Mouse (Mus musculus): Measurements from ENCODE around the gene Gm10591.
"Not testable (repeated sequence)": the region's sequence is repeated elsewhere in the genome, so short reads cannot be mapped to it uniquely, and the experiment has no call there.

The Gm10591 gene

GRCm38 (mm10) chr4:42611895-42612294, at the start of gene Gm10591:
Gm10591 (plus strand) TSS chr4:42612195.
- not testable (repeated sequence) for DNase-seq

GRCm38 (mm10) chr4:42629419-42629818, 17.4 kb downstream of the Gm10591 start, which contains the start of gene Gm2564:
Gm2564 (plus strand) TSS chr4:42629719.
- DNase-seq: not testable (repeated sequence)

- not testable (repeated sequence) for DNase-seq
Measured at GRCm38 (mm10) chr4:42654951-42655350, 43.0 kb downstream of the Gm10591 start, which contains the start of gene Ccl27b. Ccl27b (plus strand) TSS chr4:42655251.

GRCm38 (mm10) chr4:42661793-42662192, 49.8 kb downstream of the Gm10591 start, which contains the start of gene Il11ra2:
Il11ra2 (minus strand) TSS chr4:42661893.
- DNase-seq: not testable (repeated sequence)

Data from spleen, adult 18-20 months (tissue).